Mouse (Mus musculus) kidney, postnatal 4 days (tissue): ENCODE measurements around the gene Mxi1.

Experiments used
- DNase-seq, 2 experiments: peaks; one replicate each; pipeline ENCODE4 v3.0.0; 2021; ENCODE audit warnings: mixed read lengths in 2 of 2

Gene Mxi1

GRCm38 (mm10) chr19:53303382-53303781, 6.9 kb upstream of the Mxi1 start:
- no peak for DNase-seq

- no peak for DNase-seq
Measured at GRCm38 (mm10) chr19:53305621-53306020, 4.7 kb upstream of the Mxi1 start.

GRCm38 (mm10) chr19:53306706-53307105, 3.6 kb upstream of the Mxi1 start:
- DNase-seq, result peak in 1 of 2 experiments; percentile 19

- peak in 1 of 2 experiments; percentile 17 for DNase-seq
Measured at GRCm38 (mm10) chr19:53307219-53307618, 3.1 kb upstream of the Mxi1 start.

GRCm38 (mm10) chr19:53309631-53310030, 687 bp upstream of the Mxi1 start:
- DNase-seq, result no peak

GRCm38 (mm10) chr19:53310771-53311523, 629 bp downstream of the Mxi1 start:
- peak; percentile 65 to 78 for DNase-seq

GRCm38 (mm10) chr19:53311524-53312335, 1.4 kb downstream of the Mxi1 start:
- peak; percentile 58 to 66 for DNase-seq

- peak; percentile 72 to 79 for DNase-seq
Measured at GRCm38 (mm10) chr19:53312336-53312871, 2.1 kb downstream of the Mxi1 start.

- DNase-seq, result peak; percentile 78 to 88
Measured at GRCm38 (mm10) chr19:53312951-53313683, 2.8 kb downstream of the Mxi1 start.

- peak; percentile 99 for DNase-seq
Measured at GRCm38 (mm10) chr19:53313684-53314443, 3.5 kb downstream of the Mxi1 start.

GRCm38 (mm10) chr19:53314530-53315208, 4.4 kb downstream of the Mxi1 start:
- no peak for DNase-seq

GRCm38 (mm10) chr19:53315209-53315654, 4.9 kb downstream of the Mxi1 start:
- no peak for DNase-seq

- no peak for DNase-seq
Measured at GRCm38 (mm10) chr19:53316105-53316504, 5.8 kb downstream of the Mxi1 start.

- DNase-seq, result no peak
Measured at GRCm38 (mm10) chr19:53316963-53317362, 6.6 kb downstream of the Mxi1 start.

GRCm38 (mm10) chr19:53318143-53319132, 8.1 kb downstream of the Mxi1 start:
- no peak for DNase-seq

GRCm38 (mm10) chr19:53320264-53321110, 10.2 kb downstream of the Mxi1 start:
- DNase-seq, result peak in 1 of 2 experiments; percentile 17

GRCm38 (mm10) chr19:53321273-53321672, 11.0 kb downstream of the Mxi1 start:
- peak; percentile 59 to 71 for DNase-seq

GRCm38 (mm10) chr19:53322438-53323048, 12.2 kb downstream of the Mxi1 start:
- DNase-seq, result no peak

GRCm38 (mm10) chr19:53324866-53325265, 14.5 kb downstream of the Mxi1 start:
- DNase-seq, result no peak
